Mouse (Mus musculus) central nervous system, embryonic 18 days (tissue): ENCODE measurements around the gene Slc9a3r2. TPM values are rescaled to one million over a fixed set of nuclear protein-coding genes. Genes with fewer than 3 reads are reported as not detected.

Source experiments
- polyA plus RNA-seq: library from polyadenylated mRNA; depleted of rRNA; stranded (reverse); fragments of >200 nt; gene quantifications from 2 replicates; pipeline ENCODE4 v1.2.3, GENCODE M21; 2012; rRNA removed

The Slc9a3r2 gene
- polyA plus RNA-seq, result 48.9 and 51.1 TPM in 2 replicates

DNA sequence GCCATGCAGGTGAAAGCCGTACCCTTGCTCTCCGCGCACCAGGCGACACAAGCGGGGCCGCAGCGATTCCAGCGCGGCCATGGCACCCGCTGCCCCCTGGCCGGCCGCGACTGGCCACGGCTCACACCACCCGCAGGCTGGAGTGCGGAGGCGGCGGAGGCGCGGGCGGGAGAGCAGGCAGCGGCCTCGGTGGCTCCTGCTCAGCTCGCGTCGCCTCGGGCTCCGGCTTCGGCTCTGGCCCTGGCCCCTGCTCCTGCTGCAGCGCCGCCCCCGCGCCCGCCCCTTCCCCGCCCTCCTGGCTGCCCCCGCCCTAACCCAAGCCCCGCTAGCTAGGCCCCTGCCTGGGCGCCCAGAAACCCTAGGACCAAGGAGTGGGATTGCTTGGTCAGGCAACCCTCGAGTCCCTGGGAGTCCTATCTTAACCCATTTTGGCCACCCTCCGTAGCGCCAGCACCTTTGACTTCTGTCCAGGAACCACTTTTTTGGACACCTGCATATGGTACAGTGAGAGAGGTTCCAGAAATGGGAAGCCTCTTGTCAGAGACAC is at the start of gene Slc9a3r2:
Slc9a3r2 (minus strand) TSS at position 258 of the 547 bp plus-strand sequence.

DNA sequence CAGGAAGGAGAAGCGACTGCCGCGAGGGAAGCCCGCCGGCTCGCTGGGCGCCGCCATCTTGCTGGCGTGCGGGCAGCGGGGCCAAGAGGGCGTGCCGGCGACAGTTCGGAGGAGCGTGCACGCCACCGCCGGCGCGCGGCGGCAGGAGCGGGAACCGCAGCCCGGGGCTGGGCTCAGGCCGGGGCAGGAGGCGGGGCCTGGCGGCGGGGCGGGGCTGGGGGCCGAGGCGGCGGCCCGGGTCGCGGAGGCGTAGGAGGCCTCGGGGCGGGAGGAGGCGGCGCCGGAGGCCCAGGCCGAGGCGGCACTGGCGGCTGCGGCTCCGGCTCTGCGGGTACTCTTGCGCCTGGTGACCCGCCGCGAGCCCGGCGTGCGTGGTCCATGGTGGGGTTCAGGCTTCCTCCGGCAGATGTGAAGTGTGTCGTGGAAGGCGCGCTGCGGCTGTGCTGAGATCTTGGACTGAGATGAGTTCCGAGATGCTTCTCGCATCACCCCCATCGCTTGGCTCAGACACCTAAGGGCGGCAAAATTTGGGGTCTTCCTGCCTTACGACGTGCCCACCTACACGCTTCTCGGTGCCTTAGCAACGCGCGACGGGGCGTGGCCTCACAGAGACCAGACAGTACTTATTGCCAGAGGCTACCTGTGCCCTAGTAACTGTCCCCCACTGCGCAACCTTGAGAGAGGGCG is 46.0 kb upstream of the Slc9a3r2 start, which contains the start of the genes Gfer and Noxo1:
Gfer (minus strand) TSS at position 146 of the 687 bp plus-strand sequence.
Noxo1 (plus strand) TSS at position 224 of the 687 bp plus-strand sequence.

DNA sequence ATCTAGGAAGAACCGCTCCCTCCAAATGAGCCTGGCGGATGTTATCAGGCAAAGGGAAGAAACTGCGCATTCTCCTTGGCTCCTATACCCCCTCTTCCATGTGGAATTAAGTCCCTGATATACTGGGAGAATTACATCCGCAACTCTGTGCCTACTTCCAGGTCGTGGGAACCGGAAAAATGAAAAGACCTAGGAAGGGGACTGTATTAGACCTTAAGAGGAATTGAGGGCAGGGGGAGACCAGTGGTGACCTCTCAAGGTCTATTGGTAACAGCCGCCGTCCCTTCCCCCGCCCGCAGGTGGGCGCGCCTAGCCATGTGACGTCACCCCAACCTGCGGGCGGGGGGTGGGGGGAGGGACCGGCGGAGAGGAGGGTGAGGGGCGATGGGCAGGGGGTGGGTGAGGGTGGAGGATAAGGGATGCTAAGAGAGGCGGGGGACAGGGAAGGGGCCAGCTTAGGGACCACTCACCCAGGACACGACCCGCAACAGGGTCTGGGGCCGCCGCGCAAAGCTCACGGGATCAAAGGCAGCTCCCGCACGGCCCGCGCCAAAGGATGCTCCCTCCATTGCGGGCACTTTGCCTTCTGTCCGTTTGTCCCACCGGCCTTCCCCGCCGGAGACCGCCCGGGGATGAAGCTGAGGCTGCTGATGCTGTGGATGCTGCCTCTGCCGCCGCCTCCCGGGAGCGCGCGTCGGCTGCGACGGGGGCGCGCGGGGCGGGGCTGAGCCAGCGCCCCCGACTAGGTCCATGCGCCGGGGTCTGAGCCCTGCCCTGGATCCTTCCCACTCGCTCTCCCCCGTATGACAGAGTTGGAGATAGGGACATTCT is 39.3 kb upstream of the Slc9a3r2 start, which contains the start of gene Syngr3:
Syngr3 (minus strand) TSS at position 705 of the 831 bp plus-strand sequence.

DNA sequence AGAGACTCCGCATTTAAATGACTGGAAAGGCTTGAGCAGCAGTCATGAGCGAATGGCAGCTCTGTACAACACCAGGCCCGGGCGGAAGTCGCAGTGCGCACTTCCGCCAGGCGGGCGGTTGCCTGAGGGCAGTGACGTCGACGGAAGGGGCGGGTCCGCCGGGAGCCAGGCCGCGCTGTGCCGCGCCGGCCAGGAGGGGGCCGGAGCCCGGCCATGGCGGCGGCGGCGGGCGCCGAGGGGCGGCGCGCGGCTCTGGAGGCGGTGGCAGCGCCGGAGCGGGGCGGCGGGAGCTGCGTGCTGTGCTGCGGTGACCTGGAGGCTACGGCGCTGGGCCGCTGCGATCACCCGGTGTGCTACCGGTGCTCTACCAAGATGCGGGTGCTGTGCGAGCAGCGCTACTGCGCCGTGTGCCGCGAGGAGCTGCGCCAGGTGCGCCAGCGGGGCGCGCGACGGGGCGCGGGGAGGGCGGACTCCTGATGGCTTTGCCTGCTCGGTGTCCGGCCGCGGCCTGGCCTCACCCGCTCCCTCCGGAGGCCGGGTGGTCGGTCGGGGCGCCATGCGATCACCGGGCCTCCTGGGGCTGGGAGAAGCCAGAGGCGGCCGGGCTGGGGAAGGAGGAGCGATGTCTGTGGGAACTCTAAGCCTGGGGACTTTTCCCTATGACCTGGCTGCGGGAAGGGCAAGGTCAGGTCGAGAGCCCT is 19.6 kb upstream of the Slc9a3r2 start, which contains the start of gene Zfp598:
Zfp598 (plus strand) TSS at position 143 of the 701 bp plus-strand sequence.

DNA sequence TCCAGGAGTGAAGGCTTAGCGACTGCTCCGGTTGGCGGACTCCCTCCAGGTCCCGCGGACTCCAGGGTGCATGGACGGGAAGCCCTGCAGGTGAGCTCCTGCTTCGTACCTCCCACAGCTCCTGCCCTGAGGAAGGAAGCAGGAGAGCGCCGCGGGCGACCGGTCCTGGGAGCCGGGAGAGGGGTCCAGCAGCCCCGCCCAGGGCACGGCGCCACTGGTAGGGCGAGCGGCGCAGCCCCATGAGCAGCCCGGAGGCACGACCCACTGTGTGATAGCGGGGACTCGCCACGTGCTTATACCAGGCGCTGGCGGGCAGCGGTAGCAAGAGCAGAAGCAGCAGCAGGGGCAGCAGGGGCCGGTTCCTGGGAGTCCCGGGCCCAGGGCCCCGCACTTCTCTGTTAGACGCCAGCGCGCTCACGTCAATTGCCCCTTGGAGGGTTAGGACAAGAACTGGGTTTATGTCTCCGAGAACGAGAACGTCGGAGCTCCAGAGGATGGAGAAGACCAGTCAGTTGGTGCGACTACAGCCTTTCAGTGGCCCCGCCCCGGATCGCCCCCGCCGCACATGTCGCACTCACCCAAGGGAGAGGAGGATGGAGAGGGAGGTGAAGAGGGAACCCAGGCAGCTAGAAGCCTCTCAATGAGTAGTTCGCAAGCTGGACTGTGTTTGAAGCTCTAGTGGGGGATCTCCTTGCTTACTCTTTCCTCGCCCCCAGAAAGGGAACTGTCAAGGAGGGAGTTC is 8.1 kb upstream of the Slc9a3r2 start, which contains the start of gene Npw:
Npw (minus strand) TSS at position 441 of the 742 bp plus-strand sequence.

DNA sequence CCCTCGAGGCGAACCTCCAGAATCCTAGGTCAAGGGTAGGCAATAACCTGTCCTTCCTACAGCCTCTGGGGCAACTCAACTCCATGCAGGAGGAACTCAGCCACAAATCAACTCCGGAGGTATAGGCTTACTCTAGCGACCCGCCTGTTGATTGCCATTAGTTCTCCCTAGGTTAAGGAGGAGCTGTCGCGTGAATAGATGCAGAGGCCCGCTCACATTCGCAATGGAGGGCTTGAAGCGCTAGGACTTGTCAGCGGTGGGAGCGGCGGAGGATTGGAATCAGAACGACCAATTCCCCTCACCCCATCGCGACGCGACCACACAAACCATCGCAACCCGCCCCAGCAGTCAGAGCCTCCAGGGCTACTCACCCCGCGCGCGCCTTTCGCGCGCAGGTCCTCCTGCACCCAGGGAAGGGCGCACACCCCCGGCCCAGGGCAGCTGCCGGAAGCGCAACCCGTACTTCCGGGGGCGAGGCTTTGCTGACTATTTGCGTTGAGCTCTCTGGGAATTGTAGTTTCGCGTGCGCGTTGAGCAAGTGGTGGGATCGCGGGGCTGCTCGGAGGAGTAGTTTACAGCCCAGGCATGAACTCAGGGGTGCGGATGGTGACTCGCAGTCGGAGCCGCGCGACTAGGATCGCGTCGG is 17.8 kb downstream of the Slc9a3r2 start, which contains the start of the genes Tsc2 and Nthl1:
Tsc2 (minus strand) TSS at position 464 of the 646 bp plus-strand sequence.
Nthl1 (plus strand) TSS at position 514 of the 646 bp plus-strand sequence.

Other genes with a start within 250 kb of the Slc9a3r2 start
- gene Rnps1, start 235.8 kb downstream of the Slc9a3r2 start, polyA plus RNA-seq, result 342 and 369 TPM in 2 replicates
- 21.5 and 23.7 TPM in 2 replicates for gene Eci1, start 223.7 kb downstream of the Slc9a3r2 start, polyA plus RNA-seq
- gene Dnase1l2, start 207.2 kb downstream of the Slc9a3r2 start, polyA plus RNA-seq, result 31.0 and 36.4 TPM in 2 replicates
- 80.4 and 89.3 TPM in 2 replicates for gene E4f1, start 180.0 kb downstream of the Slc9a3r2 start, polyA plus RNA-seq
- gene Pgp, start 179.9 kb downstream of the Slc9a3r2 start, polyA plus RNA-seq, result 51.9 and 56.2 TPM in 2 replicates
- 0.67 and 1.4 TPM in 2 replicates for gene Bricd5, start 176.4 kb downstream of the Slc9a3r2 start, polyA plus RNA-seq
- 40.6 TPM in 2 replicates for gene Mlst8, start 171.2 kb downstream of the Slc9a3r2 start, polyA plus RNA-seq
- gene Caskin1, start 161.7 kb downstream of the Slc9a3r2 start, polyA plus RNA-seq, result 109 and 125 TPM in 2 replicates
- 317 and 344 TPM in 2 replicates for gene Traf7, start 122.4 kb downstream of the Slc9a3r2 start, polyA plus RNA-seq
- gene Rab26, start 116.1 kb downstream of the Slc9a3r2 start, polyA plus RNA-seq, result 14.9 and 17.8 TPM in 2 replicates
- 72.1 and 73.5 TPM in 2 replicates for gene Pkd1, start 100.5 kb downstream of the Slc9a3r2 start, polyA plus RNA-seq
- gene Tsc2, start 17.7 kb downstream of the Slc9a3r2 start, polyA plus RNA-seq, result 152 and 155 TPM in 2 replicates
- 13.9 and 14.3 TPM in 2 replicates for gene Nthl1, start 17.6 kb downstream of the Slc9a3r2 start, polyA plus RNA-seq
- gene Npw, start 8.1 kb upstream of the Slc9a3r2 start, polyA plus RNA-seq, result 0.31 and 0.40 TPM in 2 replicates
- gene Zfp598, start 19.4 kb upstream of the Slc9a3r2 start, polyA plus RNA-seq, result 73.8 and 74.1 TPM in 2 replicates
- 153 and 170 TPM in 2 replicates for gene Syngr3, start 39.6 kb upstream of the Slc9a3r2 start, polyA plus RNA-seq
- gene Gfer, start 45.8 kb upstream of the Slc9a3r2 start, polyA plus RNA-seq, result 28.7 and 30.4 TPM in 2 replicates
- gene Noxo1, start 45.9 kb upstream of the Slc9a3r2 start, polyA plus RNA-seq, result 7.4 and 8.2 TPM in 2 replicates
- gene Tbl3, start 57.3 kb upstream of the Slc9a3r2 start, polyA plus RNA-seq, result 63.2 and 66.6 TPM in 2 replicates
- 0.28 TPM in 2 replicates for gene Rnf151, start 67.7 kb upstream of the Slc9a3r2 start, polyA plus RNA-seq
- 1,636 and 1,660 TPM in 2 replicates for gene Rps2, start 67.8 kb upstream of the Slc9a3r2 start, polyA plus RNA-seq
- gene Ndufb10, start 74.2 kb upstream of the Slc9a3r2 start, polyA plus RNA-seq, result 265 and 272 TPM in 2 replicates
- gene Rpl3l, start 77.5 kb upstream of the Slc9a3r2 start, polyA plus RNA-seq, result 0.08 and 0.35 TPM in 2 replicates
- 36.6 and 37.8 TPM in 2 replicates for gene Msrb1, start 86.3 kb upstream of the Slc9a3r2 start, polyA plus RNA-seq
- gene Hs3st6, start 102.7 kb upstream of the Slc9a3r2 start, polyA plus RNA-seq, result 0.18 and 0.32 TPM in 2 replicates
- gene Meiob, start 154.0 kb upstream of the Slc9a3r2 start, polyA plus RNA-seq, result not detected in 2 replicates
- 53.3 and 54.8 TPM in 2 replicates for gene Hagh, start 189.8 kb upstream of the Slc9a3r2 start, polyA plus RNA-seq
- 17.5 and 18.2 TPM in 2 replicates for gene Fahd1, start 200.0 kb upstream of the Slc9a3r2 start, polyA plus RNA-seq
- 0.04 TPM in 2 replicates for gene Igfals, start 215.7 kb upstream of the Slc9a3r2 start, polyA plus RNA-seq
- 24.0 and 25.9 TPM in 2 replicates for gene Nubp2, start 236.0 kb upstream of the Slc9a3r2 start, polyA plus RNA-seq
- gene Spsb3, start 236.3 kb upstream of the Slc9a3r2 start, polyA plus RNA-seq, result 86.4 and 94.7 TPM in 2 replicates
- 33.9 and 36.5 TPM in 2 replicates for gene Eme2, start 244.8 kb upstream of the Slc9a3r2 start, polyA plus RNA-seq
- gene Mrps34, start 244.8 kb upstream of the Slc9a3r2 start, polyA plus RNA-seq, result 97.2 and 101 TPM in 2 replicates
- 78.7 and 90.5 TPM in 2 replicates for gene Nme3, start 246.2 kb upstream of the Slc9a3r2 start, polyA plus RNA-seq